In genomic region chr19:6933102-6933435, GRCm38 (mm10) we compare ENCODE assay signal across 12 mouse cellular contexts. TPM values are rescaled to one million over a fixed set of nuclear protein-coding genes. Genes with fewer than 3 reads are reported as not detected.
DNase-seq lines count a peak whose midpoint lies in the region; ATAC-seq and TF ChIP-seq lines count a peak whose summit lies in the region.
"Had no signal": no experiment of that assay in that cellular context is flagged by ENCODE, and none has a peak within 500 bp of the region (broad histone marks: within the 10 kb centered on the region; RNA-seq: fewer than 3 reads in every experiment).

No protein-coding gene starts in this region.

- H3K4me1 ChIP-seq in hindbrain, embryonic 14.5 days (replicated peaks; ENCODE audit: control insufficient read depth, insufficient read depth, low read length), result 0 out of 2 replicates have a peak, but pooled peaks cover 15% of the 10 kb centered on the region
- peaks cover 17% of the 10 kb centered on the region for H3K4me1 ChIP-seq in midbrain, embryonic 15.5 days
- H3K4me1 ChIP-seq in thymus, adult 2 months (replicated peaks; ENCODE audit: control insufficient read depth, insufficient read depth, low read length), result peaks cover 7% of the 10 kb centered on the region

- TF ChIP-seq CTCF in left cerebral cortex, adult 2 months (IDR thresholded peaks at IDR 0.05), result no peak
- TF ChIP-seq CTCF in thymus, adult 2 months (IDR thresholded peaks at IDR 0.05; ENCODE audit: borderline replicate concordance, control insufficient read depth, extremely low read depth, insufficient read depth, low read length, poor library complexity), result no peak

- no peaks in the 10 kb centered on the region for H3K9me3 ChIP-seq in hindbrain, embryonic 14.5 days (ENCODE audit: control insufficient read depth, low read length)
- H3K9me3 ChIP-seq in midbrain, embryonic 15.5 days, result no peaks in the 10 kb centered on the region

- peak overlapping the region; percentile 54 for H3K4me3 ChIP-seq in left cerebral cortex, adult 2 months
- peak overlapping the region; percentile 41 for H3K4me3 ChIP-seq in hindbrain, embryonic 14.5 days (replicated peaks; ENCODE audit: low read length)
- H3K4me3 ChIP-seq in midbrain, embryonic 15.5 days, result peak overlapping the region; percentile 42
- H3K4me3 ChIP-seq in thymus, adult 2 months (ENCODE audit: control insufficient read depth, insufficient read depth, low read length), result no peak overlapping the region

- peak; percentile 60 for ATAC-seq in frontal cortex, adult (ENCODE audit: low TSS enrichment)
- no peak for ATAC-seq in hindbrain, embryonic 14.5 days (ENCODE audit: low FRiP score)
- no peak for ATAC-seq in midbrain, embryonic 15.5 days (replicated peaks)
- ATAC-seq: Patski had no signal

- peaks cover 79% of the 10 kb centered on the region for H3K27me3 ChIP-seq in hindbrain, embryonic 14.5 days (ENCODE audit: control insufficient read depth, insufficient read depth, low read length)
- peaks cover 75% of the 10 kb centered on the region for H3K27me3 ChIP-seq in midbrain, embryonic 15.5 days (replicated peaks)
- H3K27me3 ChIP-seq in thymus, adult 2 months (ENCODE audit: control insufficient read depth, insufficient read depth, low read length), result peaks cover 19% of the 10 kb centered on the region; the same call in 1 of the 2 replicates
- H3K27me3 ChIP-seq: Patski had no signal

- no peak for TF ChIP-seq POLR2A in thymus, adult 2 months (IDR thresholded peaks at IDR 0.05; ENCODE audit: control insufficient read depth, extremely low read depth, insufficient read depth, low read length, poor library complexity)

- peak overlapping the region; percentile 91 for H3K27ac ChIP-seq in left cerebral cortex, adult 2 months
- H3K27ac ChIP-seq in hindbrain, embryonic 14.5 days, result no peak overlapping the region
- no peak overlapping the region for H3K27ac ChIP-seq in midbrain, embryonic 15.5 days
- H3K27ac ChIP-seq in thymus, adult 2 months (ENCODE audit: control insufficient read depth, insufficient read depth, low read length), result no peak overlapping the region

- 19% methylated on average over 4 of the region's 4 CpGs for WGBS in hindbrain, embryonic 14.5 days
- WGBS in midbrain, embryonic 15.5 days, result 15% methylated on average over 4 of the region's 4 CpGs
- 57% methylated on average over 4 of the region's 4 CpGs for WGBS in thymus, adult 2 months

- no peaks in the 10 kb centered on the region for H3K36me3 ChIP-seq in hindbrain, embryonic 14.5 days (replicated peaks; ENCODE audit: control insufficient read depth, insufficient read depth)
- H3K36me3 ChIP-seq in midbrain, embryonic 15.5 days (replicated peaks), result no peaks in the 10 kb centered on the region
- no peaks in the 10 kb centered on the region for H3K36me3 ChIP-seq in thymus, adult 2 months (ENCODE audit: control insufficient read depth, insufficient read depth, low read length)

- peak overlapping the region; percentile 78 for H3K4me2 ChIP-seq in hindbrain, embryonic 14.5 days (replicated peaks)
- peak overlapping the region; percentile 77 for H3K4me2 ChIP-seq in midbrain, embryonic 15.5 days

- DNase-seq in frontal cortex, postnatal 36 days (ENCODE audit: low spot score in 2 of 2), result no peak
- no peak for DNase-seq in left cerebral cortex, adult 2 months (ENCODE audit: extremely low spot score in 1 of 2, low spot score in 2 of 2)
- DNase-seq in left cerebral cortex, adult 8-10 months (ENCODE audit: low spot score in 2 of 2), result no peak
- no peak for DNase-seq in hindbrain, embryonic 14.5 days (ENCODE audit: low spot score)
- no peak for DNase-seq in thymus, adult 2 months
- DNase-seq in left cerebral cortex, postnatal 25 days (ENCODE audit: low spot score in 2 of 2), result no peak
- DNase-seq: thymus, adult 18-20 months had no signal

- peak overlapping the region; percentile 62 for H3K9ac ChIP-seq in hindbrain, embryonic 14.5 days
- no peak overlapping the region for H3K9ac ChIP-seq in midbrain, embryonic 15.5 days

- intact Hi-C loops in left cerebral cortex, adult 2 months (cut with DNase I), result no loop called here
- intact Hi-C loops in left cerebral cortex, postnatal 25 days (cut with DNase I), result loop anchor here (5.0 kb wide), 2 partner anchors 94 to 431 kb away; no protein-coding TSS in a partner anchor

RNA-seq across cellular contexts. Expression of gene Kcnk4, which starts 1.2 kb away (rescaled TPM):
- 10 to 100 TPM; 39.1 to 39.2 TPM for total RNA-seq in left cerebral cortex, adult 2 months (2021)
- total RNA-seq in left cerebral cortex, adult 8-10 months (2022), result 10 to 100 TPM; 25.0 to 31.5 (median 25.7) TPM
- polyA plus RNA-seq in hindbrain, embryonic 14.5 days (2014; fragmentation: Nextera tagmentation; extraction: Ambion mirVana), result 8.5 and 10.9 TPM in 2 replicates
- 4.7 and 5.0 TPM in 2 replicates for polyA plus RNA-seq in midbrain, embryonic 15.5 days (2015; fragmentation: Nextera tagmentation; extraction: Ambion mirVana)
- polyA plus RNA-seq in thymus, adult 2 months (2012; rRNA removed), result 1.5 and 1.8 TPM in 2 replicates
- total RNA-seq in left cerebral cortex, postnatal 25 days (2021), result 10 to 100 TPM; 33.2 to 40.7 TPM

RNA-seq across cellular contexts. Expression of gene Catsperz, which starts 7.9 kb away (rescaled TPM):
- 10 to 100 TPM; 23.1 TPM for total RNA-seq in left cerebral cortex, adult 2 months (2021)
- 10 to 100 TPM; 15.5 to 18.5 (median 16.6) TPM for total RNA-seq in left cerebral cortex, adult 8-10 months (2022)
- 1.7 and 2.3 TPM in 2 replicates for polyA plus RNA-seq in hindbrain, embryonic 14.5 days (2014; fragmentation: Nextera tagmentation; extraction: Ambion mirVana)
- polyA plus RNA-seq in midbrain, embryonic 15.5 days (2015; fragmentation: Nextera tagmentation; extraction: Ambion mirVana), result 1.1 and 1.3 TPM in 2 replicates
- 3.7 and 5.2 TPM in 2 replicates for polyA plus RNA-seq in thymus, adult 2 months (2012; rRNA removed)
- 10 to 100 TPM; 27.9 to 31.2 TPM for total RNA-seq in left cerebral cortex, postnatal 25 days (2021)
- total RNA-seq: gastrocnemius, postnatal 4 days; megakaryocyte, adult 5-6 weeks had no signal

RNA-seq across cellular contexts. Expression of gene Bad, which starts 8.6 kb away (rescaled TPM):
- total RNA-seq in left cerebral cortex, adult 2 months (2021), result 10 to 100 TPM; 34.8 to 36.2 TPM
- 10 to 100 TPM; 34.6 to 44.9 (median 37.6) TPM for total RNA-seq in left cerebral cortex, adult 8-10 months (2022)
- polyA plus RNA-seq in hindbrain, embryonic 14.5 days (2014; fragmentation: Nextera tagmentation; extraction: Ambion mirVana), result 81.8 and 84.5 TPM in 2 replicates
- 93.9 and 96.1 TPM in 2 replicates for polyA plus RNA-seq in midbrain, embryonic 15.5 days (2015; fragmentation: Nextera tagmentation; extraction: Ambion mirVana)
- 59.1 and 65.6 TPM in 2 replicates for polyA plus RNA-seq in thymus, adult 2 months (2012; rRNA removed)
- 10 to 100 TPM; 37.7 to 38.3 TPM for total RNA-seq in left cerebral cortex, postnatal 25 days (2021)

RNA-seq across cellular contexts. Expression of gene Gpr137, which starts 9.2 kb away (rescaled TPM):
- 100 to 1,000 TPM in 1 of 2 experiments, 10 to 100 TPM in 1; 97.3 to 104 TPM for total RNA-seq in left cerebral cortex, adult 2 months (2021)
- total RNA-seq in left cerebral cortex, adult 8-10 months (2022), result 100 to 1,000 TPM; 101 to 106 (median 104) TPM
- 60.2 and 68.8 TPM in 2 replicates for polyA plus RNA-seq in hindbrain, embryonic 14.5 days (2014; fragmentation: Nextera tagmentation; extraction: Ambion mirVana)
- polyA plus RNA-seq in midbrain, embryonic 15.5 days (2015; fragmentation: Nextera tagmentation; extraction: Ambion mirVana), result 70.2 and 70.5 TPM in 2 replicates
- 66.8 and 86.6 TPM in 2 replicates for polyA plus RNA-seq in thymus, adult 2 months (2012; rRNA removed)
- total RNA-seq in left cerebral cortex, postnatal 25 days (2021), result 100 to 1,000 TPM in 1 of 2 experiments, 10 to 100 TPM in 1; 99.9 to 100 TPM

RNA-seq across cellular contexts. Expression of gene Esrra, which starts 11.5 kb away (rescaled TPM):
- total RNA-seq in left cerebral cortex, adult 2 months (2021), result 10 to 100 TPM; 66.8 to 69.2 TPM
- total RNA-seq in left cerebral cortex, adult 8-10 months (2022), result 10 to 100 TPM; 60.5 to 66.0 (median 63.4) TPM
- polyA plus RNA-seq in hindbrain, embryonic 14.5 days (2014; fragmentation: Nextera tagmentation; extraction: Ambion mirVana), result 6.2 and 7.3 TPM in 2 replicates
- 16.2 and 18.9 TPM in 2 replicates for polyA plus RNA-seq in midbrain, embryonic 15.5 days (2015; fragmentation: Nextera tagmentation; extraction: Ambion mirVana)
- 67.9 and 77.4 TPM in 2 replicates for polyA plus RNA-seq in thymus, adult 2 months (2012; rRNA removed)
- total RNA-seq in left cerebral cortex, postnatal 25 days (2021), result 10 to 100 TPM; 60.6 to 65.2 TPM
